Mouse (Mus musculus): Measurements from ENCODE around the gene Usb1. TPM values are rescaled to one million over a fixed set of nuclear protein-coding genes. Genes with fewer than 3 reads are reported as not detected.

The Usb1 gene
- polyA plus RNA-seq, 1 experiment from 2014 or later: 31.0 TPM

- H3K9me3 ChIP-seq (ENCODE audit: control insufficient read depth, low read length): no peaks in the 10 kb centered on the region
- H3K4me1 ChIP-seq (replicated peaks; ENCODE audit: control insufficient read depth, insufficient read depth, low read length): peaks cover 17% of the 10 kb centered on the region
- WGBS: 1% methylated on average over 38 of the region's 38 CpGs
- DNase-seq (ENCODE audit: low spot score) (peak; percentile 34), ATAC-seq (ENCODE audit: low FRiP score) (peak; percentile 52)
- peaks cover 43% of the 10 kb centered on the region for H3K36me3 ChIP-seq (replicated peaks; ENCODE audit: control insufficient read depth, insufficient read depth)
- no peaks in the 10 kb centered on the region for H3K27me3 ChIP-seq (ENCODE audit: control insufficient read depth, insufficient read depth, low read length)
- H3K27ac ChIP-seq: peak overlapping the region; percentile 96
- peak overlapping the region; percentile 73 for H3K4me3 ChIP-seq (replicated peaks; ENCODE audit: low read length)
- H3K4me2 ChIP-seq (replicated peaks): peak overlapping the region; percentile 72
- H3K9ac ChIP-seq: peak overlapping the region; percentile 88
These were observed 846 bp upstream of the Usb1 start for GRCm38 (mm10) chr8:95331156-95331719.

DNA sequence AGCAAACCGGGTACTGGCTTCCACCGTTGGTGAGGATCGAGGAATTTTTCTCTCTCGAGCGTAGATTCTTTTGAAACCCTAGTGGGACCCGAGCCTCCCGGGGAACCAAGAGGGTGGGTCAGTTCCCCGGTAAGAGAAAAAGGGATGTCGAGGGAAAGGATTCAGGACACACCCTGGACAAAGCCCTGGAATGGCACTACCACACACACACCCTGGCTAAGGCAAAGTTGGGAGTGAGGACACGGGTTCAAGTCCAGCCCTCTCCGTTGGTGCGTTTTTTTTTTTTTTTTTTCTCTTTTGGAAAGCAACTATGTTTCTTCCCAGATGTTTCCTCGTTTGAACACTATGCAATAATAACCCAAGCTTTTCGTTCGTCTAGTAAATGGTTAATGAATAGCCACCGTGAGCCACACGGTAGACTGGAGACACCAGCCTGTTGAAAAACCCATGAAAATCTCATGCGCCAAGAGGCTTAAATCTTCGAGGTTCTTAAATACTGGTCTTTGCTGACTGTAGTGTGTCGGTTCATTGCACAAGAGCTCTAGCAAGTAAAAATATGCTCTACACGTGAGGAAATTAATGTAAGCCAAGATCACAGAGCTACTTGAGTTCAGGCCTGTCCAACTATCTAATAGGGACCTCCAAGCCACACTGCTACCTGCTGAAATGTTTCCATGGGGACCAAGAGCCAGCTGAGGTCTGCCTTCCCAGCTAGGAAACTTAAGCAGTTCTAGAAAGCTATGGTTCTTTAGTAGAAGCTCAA is 534 bp downstream of the Usb1 start:
- 27% methylated on average over 21 of the region's 21 CpGs for WGBS
- ATAC-seq (ENCODE audit: low FRiP score): no peak
- DNase-seq (ENCODE audit: low spot score): no peak

GRCm38 (mm10) chr8:95335706-95336105 is 3.6 kb downstream of the Usb1 start:
- Histone ChIP-seq H3K9me3 (ENCODE audit: control insufficient read depth, low read length) (no peaks in the 10 kb centered on the region), H3K36me3 (replicated peaks; ENCODE audit: control insufficient read depth, insufficient read depth) (peaks cover 47% of the 10 kb centered on the region), H3K4me3 (replicated peaks; ENCODE audit: low read length) (no peak overlapping the region), H3K27ac (no peak overlapping the region), H3K27me3 (ENCODE audit: control insufficient read depth, insufficient read depth, low read length) (no peaks in the 10 kb centered on the region), H3K4me2 (replicated peaks) (no peak overlapping the region), H3K4me1 (replicated peaks; ENCODE audit: control insufficient read depth, insufficient read depth, low read length) (peaks cover 4% of the 10 kb centered on the region), H3K9ac (no peak overlapping the region)
- 85% methylated on average over 1 of the region's 1 CpGs for WGBS
- ATAC-seq (ENCODE audit: low FRiP score): no peak
- no peak for DNase-seq (ENCODE audit: low spot score)

More for the DNA sequence above, 534 bp downstream of the Usb1 start:
- H3K27ac ChIP-seq: peak overlapping the region; percentile 96
- H3K27me3 ChIP-seq (ENCODE audit: control insufficient read depth, insufficient read depth, low read length): no peaks in the 10 kb centered on the region
- H3K9me3 ChIP-seq (ENCODE audit: control insufficient read depth, low read length): no peaks in the 10 kb centered on the region
- H3K36me3 ChIP-seq (replicated peaks; ENCODE audit: control insufficient read depth, insufficient read depth): peaks cover 43% of the 10 kb centered on the region
- H3K4me3 ChIP-seq (replicated peaks; ENCODE audit: low read length): peak overlapping the region; percentile 73
- peak overlapping the region; percentile 88 for H3K9ac ChIP-seq
- peak overlapping the region; percentile 72 for H3K4me2 ChIP-seq (replicated peaks)
- H3K4me1 ChIP-seq (replicated peaks; ENCODE audit: control insufficient read depth, insufficient read depth, low read length): peaks cover 17% of the 10 kb centered on the region

DNA sequence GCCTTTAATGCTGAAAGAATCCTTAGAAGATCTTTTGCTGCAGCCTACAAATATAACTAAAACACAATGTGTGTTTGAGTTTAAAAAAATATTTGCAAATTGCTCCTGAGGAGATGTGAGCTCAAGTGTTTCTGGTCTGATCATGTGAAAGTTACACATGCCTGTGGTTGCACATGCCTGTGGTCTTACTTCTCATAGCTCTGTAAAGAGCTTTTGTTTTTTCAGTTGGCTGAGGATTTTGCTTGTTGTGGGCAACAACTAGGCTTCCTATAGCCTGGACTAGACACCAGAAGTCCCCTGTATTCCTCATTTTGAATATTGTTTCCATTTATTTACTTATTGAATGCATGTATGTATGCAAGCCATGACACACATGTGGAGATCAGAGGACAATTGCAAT is 4.3 kb downstream of the Usb1 start:
- H3K4me2 ChIP-seq (replicated peaks): no peak overlapping the region
- H3K27me3 ChIP-seq (ENCODE audit: control insufficient read depth, insufficient read depth, low read length): no peaks in the 10 kb centered on the region
- no peak for DNase-seq (ENCODE audit: low spot score)
- ATAC-seq (ENCODE audit: low FRiP score): no peak
- peaks cover 52% of the 10 kb centered on the region for H3K36me3 ChIP-seq (replicated peaks; ENCODE audit: control insufficient read depth, insufficient read depth)
- H3K9me3 ChIP-seq (ENCODE audit: control insufficient read depth, low read length): no peaks in the 10 kb centered on the region
- H3K27ac ChIP-seq: no peak overlapping the region
- H3K4me3 ChIP-seq (replicated peaks; ENCODE audit: low read length): no peak overlapping the region
- peaks cover 3% of the 10 kb centered on the region; the same call in 1 of the 2 replicates for H3K4me1 ChIP-seq (replicated peaks; ENCODE audit: control insufficient read depth, insufficient read depth, low read length)
- no peak overlapping the region for H3K9ac ChIP-seq

- H3K9ac ChIP-seq: no peak overlapping the region
- no peaks in the 10 kb centered on the region for H3K27me3 ChIP-seq (ENCODE audit: control insufficient read depth, insufficient read depth, low read length)
- H3K4me3 ChIP-seq (replicated peaks; ENCODE audit: low read length): no peak overlapping the region
- ATAC-seq (ENCODE audit: low FRiP score): no peak
- no peaks in the 10 kb centered on the region for H3K4me1 ChIP-seq (replicated peaks; ENCODE audit: control insufficient read depth, insufficient read depth, low read length)
- H3K36me3 ChIP-seq (replicated peaks; ENCODE audit: control insufficient read depth, insufficient read depth): peaks cover 81% of the 10 kb centered on the region
- no peak for DNase-seq (ENCODE audit: low spot score)
- WGBS: 64% methylated on average over 5 of the region's 5 CpGs
- no peaks in the 10 kb centered on the region for H3K9me3 ChIP-seq (ENCODE audit: control insufficient read depth, low read length)
- H3K27ac ChIP-seq: no peak overlapping the region
- H3K4me2 ChIP-seq (replicated peaks): no peak overlapping the region
These were observed 9.6 kb downstream of the Usb1 start for GRCm38 (mm10) chr8:95341721-95342120.

- Histone ChIP-seq H3K9ac (no peak overlapping the region), H3K36me3 (replicated peaks; ENCODE audit: control insufficient read depth, insufficient read depth) (peaks cover 58% of the 10 kb centered on the region), H3K4me1 (replicated peaks; ENCODE audit: control insufficient read depth, insufficient read depth, low read length) (peaks cover 20% of the 10 kb centered on the region), H3K4me3 (replicated peaks; ENCODE audit: low read length) (no peak overlapping the region), H3K27ac (no peak overlapping the region), H3K27me3 (ENCODE audit: control insufficient read depth, insufficient read depth, low read length) (no peaks in the 10 kb centered on the region), H3K4me2 (replicated peaks) (no peak overlapping the region), H3K9me3 (ENCODE audit: control insufficient read depth, low read length) (no peaks in the 10 kb centered on the region)
- DNase-seq (ENCODE audit: low spot score): no peak
- no peak for ATAC-seq (ENCODE audit: low FRiP score)
- 74% methylated on average over 6 of the region's 6 CpGs for WGBS
These were observed 12.6 kb downstream of the Usb1 start for GRCm38 (mm10) chr8:95344668-95345067.

- DNase-seq (ENCODE audit: low spot score): peak; percentile 94
- Histone ChIP-seq H3K9ac (no peak overlapping the region), H3K36me3 (replicated peaks; ENCODE audit: control insufficient read depth, insufficient read depth) (peaks cover 39% of the 10 kb centered on the region), H3K27ac (no peak overlapping the region), H3K27me3 (ENCODE audit: control insufficient read depth, insufficient read depth, low read length) (no peaks in the 10 kb centered on the region), H3K4me1 (replicated peaks; ENCODE audit: control insufficient read depth, insufficient read depth, low read length) (peaks cover 21% of the 10 kb centered on the region), H3K4me2 (replicated peaks) (no peak overlapping the region), H3K9me3 (ENCODE audit: control insufficient read depth, low read length) (no peaks in the 10 kb centered on the region), H3K4me3 (replicated peaks; ENCODE audit: low read length) (no peak overlapping the region)
- WGBS: 29% methylated on average over 8 of the region's 8 CpGs
- ATAC-seq (ENCODE audit: low FRiP score): peak; percentile 54
These were observed 14.8 kb downstream of the Usb1 start for GRCm38 (mm10) chr8:95346643-95347545.

- DNase-seq (ENCODE audit: low spot score): no peak
- 79% methylated on average over 2 of the region's 2 CpGs for WGBS
- Histone ChIP-seq H3K4me3 (replicated peaks; ENCODE audit: low read length) (no peak overlapping the region), H3K9ac (no peak overlapping the region), H3K27ac (0 out of 2 replicates have a peak overlapping the region, but pooled peaks have one; percentile 41), H3K9me3 (ENCODE audit: control insufficient read depth, low read length) (no peaks in the 10 kb centered on the region), H3K27me3 (ENCODE audit: control insufficient read depth, insufficient read depth, low read length) (no peaks in the 10 kb centered on the region), H3K4me2 (replicated peaks) (no peak overlapping the region), H3K36me3 (replicated peaks; ENCODE audit: control insufficient read depth, insufficient read depth) (peaks cover 24% of the 10 kb centered on the region), H3K4me1 (replicated peaks; ENCODE audit: control insufficient read depth, insufficient read depth, low read length) (peaks cover 22% of the 10 kb centered on the region)
- ATAC-seq (ENCODE audit: low FRiP score): no peak
These were observed 16.3 kb downstream of the Usb1 start for GRCm38 (mm10) chr8:95348356-95348755.
